Mouse (Mus musculus) adrenal gland, adult 18-20 months (tissue): Measurements from ENCODE around the gene Gpr61. TPM values are rescaled to one million over a fixed set of nuclear protein-coding genes. Genes with fewer than 3 reads are reported as not detected.

ENCODE experiments used
- DNase-seq, 2 experiments: peaks; one replicate each; pipeline ENCODE4 v3.0.0; 2021 to 2022; ENCODE audit warnings: low spot score in 2 of 2
- total RNA-seq, 2 experiments: library from RNA; stranded (reverse); gene quantifications; 1 replicate in 1 of 2; 2 replicates in 1 of 2; pipeline ENCODE4 v1.2.3; 2021

Gpr61 gene
- total RNA-seq, 2 experiments from 2014 or later, result 0.19 to 0.23 TPM

- no peak for DNase-seq
Measured at GRCm38 (mm10) chr3:108178756-108179715, 24.4 kb upstream of the Gpr61 start.

GRCm38 (mm10) chr3:108174672-108175531 lies 20.2 kb upstream of the Gpr61 start:
- peak in 1 of 2 experiments; percentile 40 for DNase-seq

- DNase-seq, result no peak
Measured at GRCm38 (mm10) chr3:108169199-108169598, 14.5 kb upstream of the Gpr61 start.

GRCm38 (mm10) chr3:108167499-108167898 lies 12.8 kb upstream of the Gpr61 start:
- no peak for DNase-seq

- no peak for DNase-seq
Measured at GRCm38 (mm10) chr3:108166486-108167211, 12.0 kb upstream of the Gpr61 start.

GRCm38 (mm10) chr3:108165532-108166315 lies 11.0 kb upstream of the Gpr61 start:
- DNase-seq, result no peak

GRCm38 (mm10) chr3:108164807-108165206 lies 10.1 kb upstream of the Gpr61 start:
- peak; percentile 74 to 76 for DNase-seq

- no peak for DNase-seq
Measured at GRCm38 (mm10) chr3:108164091-108164490, 9.4 kb upstream of the Gpr61 start.

- no peak for DNase-seq
Measured at GRCm38 (mm10) chr3:108158383-108159037, 3.8 kb upstream of the Gpr61 start.

GRCm38 (mm10) chr3:108152290-108152689 lies 2.4 kb downstream of the Gpr61 start:
- no peak for DNase-seq

- peak; percentile 89 for DNase-seq
Measured at GRCm38 (mm10) chr3:108147386-108148235, 7.1 kb downstream of the Gpr61 start.

GRCm38 (mm10) chr3:108146671-108147070 lies 8.0 kb downstream of the Gpr61 start:
- no peak for DNase-seq

- DNase-seq, result peak; percentile 86 to 87
Measured at GRCm38 (mm10) chr3:108145534-108146445, 8.9 kb downstream of the Gpr61 start, which contains the start of gene Gnai3. Gnai3 (minus strand) TSS chr3:108146146.

- DNase-seq, result no peak
Measured at GRCm38 (mm10) chr3:108140786-108141185, 13.9 kb downstream of the Gpr61 start.

- DNase-seq, result no peak
Measured at GRCm38 (mm10) chr3:108139113-108139512, 15.6 kb downstream of the Gpr61 start.

- no peak for DNase-seq
Measured at GRCm38 (mm10) chr3:108134701-108135100, 20.0 kb downstream of the Gpr61 start.

- no peak for DNase-seq
Measured at GRCm38 (mm10) chr3:108132484-108132883, 22.2 kb downstream of the Gpr61 start.

GRCm38 (mm10) chr3:108131821-108132220 lies 22.9 kb downstream of the Gpr61 start:
- no peak for DNase-seq
